Mouse (Mus musculus): ENCODE results near the gene Atp13a2. TPM values are rescaled to one million over a fixed set of nuclear protein-coding genes. Genes with fewer than 3 reads are reported as not detected.

The Atp13a2 gene
- polyA plus RNA-seq, 1 experiment from 2014 or later = 160 TPM

DNA sequence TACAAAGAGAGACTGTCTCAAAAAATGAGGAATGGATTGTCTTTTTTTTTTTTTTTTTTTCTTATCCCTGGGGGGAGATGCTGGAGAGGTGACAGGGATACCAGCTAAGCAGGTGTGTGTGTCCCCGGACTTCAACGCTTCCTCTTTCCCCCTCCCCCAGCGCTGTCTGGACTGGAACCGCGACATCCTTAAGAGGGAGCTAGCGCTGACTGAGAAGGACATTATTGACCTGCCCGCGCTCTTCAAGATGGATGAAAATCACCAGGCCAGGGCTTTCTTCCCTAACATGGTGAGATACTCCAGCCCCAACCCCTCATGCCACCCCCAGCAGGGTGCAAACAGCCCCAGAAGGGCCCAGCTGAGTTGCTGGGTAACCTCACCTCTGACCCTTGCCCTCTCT lies 37.6 kb upstream of the Atp13a2 start:
- H3K9me3 ChIP-seq (ENCODE audit: control insufficient read depth, low read length) = no peaks in the 10 kb centered on the region
- H3K27me3 ChIP-seq (ENCODE audit: control insufficient read depth, insufficient read depth, low read length) = no peaks in the 10 kb centered on the region
- WGBS = 79% methylated on average over 8 of the region's 8 CpGs
- no peaks in the 10 kb centered on the region for H3K4me1 ChIP-seq (ENCODE audit: control insufficient read depth, insufficient read depth, low read length)
- H3K4me2 ChIP-seq (ENCODE audit: low read depth, low read length) = no peak overlapping the region
- H3K27ac ChIP-seq (ENCODE audit: low read depth, low read length) = no peak overlapping the region
- H3K36me3 ChIP-seq (ENCODE audit: control insufficient read depth, insufficient read depth, low read length) = no peaks in the 10 kb centered on the region
- ATAC-seq (ENCODE audit: low read depth) = no peak
- H3K9ac ChIP-seq (replicated peaks; ENCODE audit: low read depth, low read length) = no peak overlapping the region
- H3K4me3 ChIP-seq (ENCODE audit: low read depth, low read length) = no peak overlapping the region

DNA sequence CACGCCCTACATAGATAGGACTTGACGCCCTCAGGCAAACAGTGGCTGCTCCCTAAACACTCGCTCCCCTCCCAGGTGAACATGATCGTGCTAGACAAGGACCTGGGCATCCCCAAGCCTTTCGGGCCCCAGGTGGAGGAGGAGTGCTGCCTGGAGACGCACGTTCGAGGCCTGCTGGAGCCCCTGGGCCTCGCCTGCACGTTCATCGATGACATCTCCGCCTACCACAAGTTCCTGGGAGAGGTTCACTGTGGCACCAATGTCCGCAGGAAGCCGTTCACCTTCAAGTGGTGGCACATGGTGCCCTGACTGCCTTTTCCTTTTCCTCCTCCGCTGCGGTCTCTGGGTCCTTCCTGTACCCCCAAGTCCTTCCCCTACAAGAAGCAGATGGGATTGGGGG lies 37.1 kb upstream of the Atp13a2 start:
- ATAC-seq (ENCODE audit: low read depth) = no peak
- Histone ChIP-seq H3K4me1 (ENCODE audit: control insufficient read depth, insufficient read depth, low read length) (no peaks in the 10 kb centered on the region), H3K4me3 (ENCODE audit: low read depth, low read length) (no peak overlapping the region), H3K9me3 (ENCODE audit: control insufficient read depth, low read length) (no peaks in the 10 kb centered on the region), H3K36me3 (ENCODE audit: control insufficient read depth, insufficient read depth, low read length) (no peaks in the 10 kb centered on the region), H3K27ac (ENCODE audit: low read depth, low read length) (no peak overlapping the region), H3K9ac (replicated peaks; ENCODE audit: low read depth, low read length) (no peak overlapping the region), H3K27me3 (ENCODE audit: control insufficient read depth, insufficient read depth, low read length) (no peaks in the 10 kb centered on the region), H3K4me2 (ENCODE audit: low read depth, low read length) (no peak overlapping the region)
- 94% methylated on average over 16 of the region's 16 CpGs for WGBS

DNA sequence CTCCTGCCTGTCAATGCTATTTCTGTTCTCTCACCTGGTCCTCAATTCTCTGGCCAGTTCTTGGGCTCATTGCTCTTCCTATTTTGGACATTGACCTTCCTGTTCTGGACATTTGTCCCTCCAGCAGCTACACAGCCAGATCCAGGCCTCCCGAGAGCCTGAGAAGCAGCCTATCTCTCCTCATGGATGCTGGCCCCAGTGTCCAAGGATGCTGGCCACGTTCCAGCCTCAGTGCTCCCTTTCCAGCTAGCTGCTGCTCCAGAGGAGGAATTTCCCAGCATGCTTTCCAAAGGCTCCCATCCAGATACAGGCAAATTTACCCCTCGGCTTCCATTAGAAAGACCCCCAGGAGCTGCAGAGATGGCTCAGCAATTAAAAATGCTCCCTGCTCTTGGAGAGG lies 36.1 kb upstream of the Atp13a2 start:
- WGBS = 62% methylated on average over 3 of the region's 3 CpGs
- Histone ChIP-seq H3K36me3 (ENCODE audit: control insufficient read depth, insufficient read depth, low read length) (no peaks in the 10 kb centered on the region), H3K9me3 (ENCODE audit: control insufficient read depth, low read length) (no peaks in the 10 kb centered on the region), H3K27me3 (ENCODE audit: control insufficient read depth, insufficient read depth, low read length) (no peaks in the 10 kb centered on the region), H3K27ac (ENCODE audit: low read depth, low read length) (no peak overlapping the region), H3K9ac (replicated peaks; ENCODE audit: low read depth, low read length) (no peak overlapping the region), H3K4me2 (ENCODE audit: low read depth, low read length) (no peak overlapping the region), H3K4me3 (ENCODE audit: low read depth, low read length) (no peak overlapping the region), H3K4me1 (ENCODE audit: control insufficient read depth, insufficient read depth, low read length) (no peaks in the 10 kb centered on the region)
- no peak for ATAC-seq (ENCODE audit: low read depth)

DNA sequence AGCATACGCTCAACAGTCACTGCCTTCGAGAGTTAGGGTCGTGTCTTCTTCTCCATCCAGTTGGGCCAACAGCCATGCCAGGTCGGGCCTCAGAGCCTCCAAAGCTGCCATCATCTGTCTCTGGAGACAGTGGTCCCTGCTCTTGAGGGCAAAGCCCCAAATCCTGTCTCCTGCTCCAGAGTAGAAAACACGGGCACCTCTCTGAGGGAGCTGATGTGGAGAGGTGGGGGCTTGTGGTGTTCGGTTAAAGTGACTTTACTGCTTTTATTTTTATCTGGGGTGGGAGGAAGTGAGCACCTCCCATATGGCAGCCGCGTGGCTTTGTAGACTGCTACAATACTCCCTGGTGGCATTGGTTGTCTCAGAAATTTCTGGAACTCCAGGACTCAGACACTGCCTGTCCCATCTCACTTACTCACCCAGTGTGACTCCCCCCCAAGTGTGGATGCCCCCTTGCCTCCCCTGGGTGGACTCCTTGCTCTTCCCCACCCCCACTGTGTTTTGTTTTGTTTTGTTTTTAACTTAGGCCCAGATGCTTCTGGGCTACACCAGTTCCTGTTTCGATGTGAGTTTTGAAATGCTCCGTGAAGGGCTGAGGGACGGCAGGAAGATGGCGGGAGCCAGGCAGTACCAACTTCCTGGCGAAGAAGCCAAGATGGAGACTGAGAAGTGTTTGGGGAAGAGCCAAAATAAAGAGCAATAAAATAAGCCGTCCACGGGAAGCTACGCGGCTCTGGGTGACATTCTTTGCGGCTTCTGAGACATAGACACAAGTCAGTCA lies 34.6 kb upstream of the Atp13a2 start:
- Histone ChIP-seq H3K4me3 (ENCODE audit: low read depth, low read length) (no peak overlapping the region), H3K27me3 (ENCODE audit: control insufficient read depth, insufficient read depth, low read length) (no peaks in the 10 kb centered on the region), H3K9me3 (ENCODE audit: control insufficient read depth, low read length) (no peaks in the 10 kb centered on the region), H3K36me3 (ENCODE audit: control insufficient read depth, insufficient read depth, low read length) (no peaks in the 10 kb centered on the region), H3K9ac (replicated peaks; ENCODE audit: low read depth, low read length) (no peak overlapping the region), H3K27ac (ENCODE audit: low read depth, low read length) (no peak overlapping the region), H3K4me2 (ENCODE audit: low read depth, low read length) (no peak overlapping the region), H3K4me1 (ENCODE audit: control insufficient read depth, insufficient read depth, low read length) (no peaks in the 10 kb centered on the region)
- no peak for ATAC-seq (ENCODE audit: low read depth)
- 84% methylated on average over 18 of the region's 18 CpGs for WGBS

DNA sequence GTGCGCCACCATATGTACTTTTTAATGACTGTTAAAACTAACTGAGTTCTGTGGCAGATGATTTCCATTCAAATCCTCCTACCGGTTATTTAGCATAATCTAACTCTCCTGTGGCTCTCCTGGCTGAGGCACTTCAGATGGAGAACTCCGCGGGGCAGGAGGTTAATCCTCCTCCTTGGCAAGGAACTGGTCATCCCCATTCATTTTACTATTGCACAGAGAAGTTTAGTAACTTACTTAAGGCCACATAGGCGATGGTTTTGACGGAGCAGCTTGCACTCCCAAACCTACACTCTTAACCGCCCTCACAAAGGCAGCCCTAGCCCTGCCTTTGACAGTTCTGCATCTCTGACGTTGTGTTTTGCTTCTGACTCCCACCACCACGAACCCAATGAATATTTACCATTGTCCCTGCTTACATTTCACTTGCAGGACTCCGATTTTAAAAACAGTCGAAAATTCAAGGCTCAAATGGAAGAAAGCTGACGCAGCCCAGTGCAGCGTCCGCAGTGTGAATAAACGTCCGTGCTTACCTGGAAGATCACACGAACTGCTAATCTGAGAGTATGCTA lies 29.5 kb upstream of the Atp13a2 start:
- peak overlapping the region; percentile 82 for H3K4me2 ChIP-seq (ENCODE audit: low read depth, low read length)
- no peaks in the 10 kb centered on the region for H3K27me3 ChIP-seq (ENCODE audit: control insufficient read depth, insufficient read depth, low read length)
- peak overlapping the region; percentile 38 for H3K4me3 ChIP-seq (ENCODE audit: low read depth, low read length)
- no peak overlapping the region; the same call in 1 of the 2 replicates for H3K27ac ChIP-seq (ENCODE audit: low read depth, low read length)
- ATAC-seq (ENCODE audit: low read depth) = no peak
- H3K9ac ChIP-seq (replicated peaks; ENCODE audit: low read depth, low read length) = peak overlapping the region; percentile 42
- peaks cover 3% of the 10 kb centered on the region for H3K4me1 ChIP-seq (ENCODE audit: control insufficient read depth, insufficient read depth, low read length)
- H3K9me3 ChIP-seq (ENCODE audit: control insufficient read depth, low read length) = no peaks in the 10 kb centered on the region
- WGBS = 9% methylated on average over 17 of the region's 17 CpGs
- no peaks in the 10 kb centered on the region for H3K36me3 ChIP-seq (ENCODE audit: control insufficient read depth, insufficient read depth, low read length)

DNA sequence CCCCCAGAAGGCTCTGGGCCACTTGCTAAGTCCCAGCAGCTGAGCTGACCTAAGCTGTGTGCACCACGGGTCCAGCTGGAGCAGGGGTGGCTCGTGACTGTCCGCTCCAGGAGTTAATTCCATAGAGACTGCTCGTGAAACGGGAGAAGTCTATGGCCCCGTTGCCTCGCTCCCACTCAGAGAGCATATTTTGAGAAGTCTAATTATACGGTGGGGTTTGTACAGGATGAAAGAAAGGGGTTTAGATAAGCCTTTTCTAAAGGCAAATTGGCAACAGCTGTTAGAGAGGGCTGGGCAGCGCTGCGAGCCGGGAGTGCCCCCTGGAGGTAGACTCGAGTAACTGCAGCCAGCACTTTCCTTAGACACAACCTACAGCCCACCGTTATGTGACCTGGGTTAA lies 28.9 kb upstream of the Atp13a2 start:
- Histone ChIP-seq H3K9me3 (ENCODE audit: control insufficient read depth, low read length) (no peaks in the 10 kb centered on the region), H3K4me3 (ENCODE audit: low read depth, low read length) (peak overlapping the region; percentile 38), H3K27me3 (ENCODE audit: control insufficient read depth, insufficient read depth, low read length) (no peaks in the 10 kb centered on the region), H3K4me1 (ENCODE audit: control insufficient read depth, insufficient read depth, low read length) (peaks cover 7% of the 10 kb centered on the region), H3K36me3 (ENCODE audit: control insufficient read depth, insufficient read depth, low read length) (no peaks in the 10 kb centered on the region), H3K9ac (replicated peaks; ENCODE audit: low read depth, low read length) (peak overlapping the region; percentile 42), H3K27ac (ENCODE audit: low read depth, low read length) (no peak overlapping the region; the same call in 1 of the 2 replicates), H3K4me2 (ENCODE audit: low read depth, low read length) (peak overlapping the region; percentile 82)
- 1% methylated on average over 13 of the region's 13 CpGs for WGBS
- no peak for ATAC-seq (ENCODE audit: low read depth)

DNA sequence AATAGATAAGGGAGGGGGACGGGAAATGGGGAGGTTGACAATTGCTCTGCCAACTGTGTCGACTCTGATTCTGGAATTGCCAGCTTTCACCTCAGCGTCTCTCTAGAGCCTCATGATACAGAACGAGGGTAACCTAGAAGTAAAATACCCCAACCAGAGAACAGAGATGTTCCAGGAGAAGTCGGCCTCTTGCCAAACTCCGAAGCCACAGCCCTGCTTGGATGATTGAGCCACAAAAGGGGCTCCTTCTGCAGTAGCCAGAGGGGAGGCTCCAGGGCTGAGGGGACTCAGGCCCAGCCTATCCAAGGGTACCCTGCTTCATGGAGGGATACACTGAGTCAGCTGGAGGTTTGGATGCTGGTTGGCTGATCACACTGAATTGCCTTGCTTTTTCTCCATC lies 28.4 kb upstream of the Atp13a2 start:
- WGBS = 69% methylated on average over 6 of the region's 6 CpGs
- Histone ChIP-seq H3K27ac (ENCODE audit: low read depth, low read length) (no peak overlapping the region), H3K4me3 (ENCODE audit: low read depth, low read length) (no peak overlapping the region), H3K4me2 (ENCODE audit: low read depth, low read length) (no peak overlapping the region), H3K9me3 (ENCODE audit: control insufficient read depth, low read length) (no peaks in the 10 kb centered on the region), H3K36me3 (ENCODE audit: control insufficient read depth, insufficient read depth, low read length) (no peaks in the 10 kb centered on the region), H3K4me1 (ENCODE audit: control insufficient read depth, insufficient read depth, low read length) (peaks cover 11% of the 10 kb centered on the region), H3K9ac (replicated peaks; ENCODE audit: low read depth, low read length) (no peak overlapping the region), H3K27me3 (ENCODE audit: control insufficient read depth, insufficient read depth, low read length) (no peaks in the 10 kb centered on the region)
- no peak for ATAC-seq (ENCODE audit: low read depth)

DNA sequence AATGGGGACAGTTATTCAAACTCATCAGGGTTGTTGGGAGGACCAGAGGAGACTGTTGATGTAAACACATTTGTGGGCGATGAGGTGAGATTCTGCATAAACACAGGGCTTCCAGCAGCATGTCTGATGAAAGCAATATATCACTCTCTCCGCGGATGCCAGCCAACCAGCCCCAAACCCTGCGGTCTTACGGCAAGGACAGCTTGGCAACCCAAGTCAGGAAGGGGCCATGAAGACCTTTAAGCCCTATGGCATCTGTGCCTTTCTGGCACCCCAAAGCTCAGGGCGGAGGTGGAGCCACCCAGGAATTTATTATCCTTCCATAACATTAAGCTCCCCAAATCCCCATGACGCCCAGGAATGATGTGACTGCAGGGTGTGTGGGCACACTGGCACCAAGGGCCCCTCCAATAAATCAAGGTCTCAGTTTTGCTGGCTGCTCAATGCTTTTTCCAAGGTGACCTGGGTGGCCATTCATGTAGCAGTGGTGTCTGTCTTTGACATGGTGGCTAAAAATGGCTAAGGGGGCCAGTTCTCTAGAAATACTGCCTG lies 27.5 kb upstream of the Atp13a2 start:
- ATAC-seq (ENCODE audit: low read depth) = no peak
- WGBS = 88% methylated on average over 7 of the region's 7 CpGs

DNA sequence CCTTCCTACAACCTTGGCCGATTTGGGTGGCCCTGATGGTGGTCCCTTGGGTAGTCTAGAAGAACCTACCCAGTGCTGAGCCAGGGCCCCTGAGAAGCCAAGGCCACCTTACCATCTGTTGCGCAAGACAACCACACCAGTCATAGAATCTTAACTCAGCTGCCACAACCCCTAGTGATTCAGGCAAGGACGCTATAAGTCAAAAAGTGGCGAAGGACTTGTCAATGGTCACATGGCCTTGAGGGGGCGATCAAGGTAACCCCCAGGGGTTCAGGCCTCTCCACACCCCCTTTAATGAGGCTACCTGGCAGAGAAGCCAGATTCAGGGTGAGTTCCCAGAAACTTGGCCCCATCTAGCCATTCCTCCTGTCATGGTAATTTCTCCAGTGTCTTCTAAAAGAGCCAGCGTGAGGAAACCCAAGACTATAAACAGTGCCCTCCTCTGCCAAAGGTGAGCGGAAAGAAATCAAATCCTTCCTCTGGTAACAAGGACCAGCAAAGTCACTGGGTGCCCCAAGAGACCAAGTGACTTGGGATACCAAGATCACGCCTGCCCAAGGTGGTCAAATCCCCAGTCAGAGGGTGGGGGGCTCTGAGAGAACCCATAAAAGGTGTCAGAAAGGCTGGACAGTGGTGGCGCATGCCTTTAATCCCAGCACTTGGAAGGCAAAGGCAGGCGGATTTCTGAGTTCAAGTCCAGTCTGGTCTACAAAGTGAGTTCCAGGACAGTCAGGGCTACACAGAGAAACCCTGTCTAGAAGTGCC lies 26.8 kb upstream of the Atp13a2 start:
- Histone ChIP-seq H3K4me2 (ENCODE audit: low read depth, low read length) (no peak overlapping the region), H3K36me3 (ENCODE audit: control insufficient read depth, insufficient read depth, low read length) (no peaks in the 10 kb centered on the region), H3K4me3 (ENCODE audit: low read depth, low read length) (no peak overlapping the region; the same call in 1 of the 2 replicates), H3K27ac (ENCODE audit: low read depth, low read length) (no peak overlapping the region), H3K9me3 (ENCODE audit: control insufficient read depth, low read length) (no peaks in the 10 kb centered on the region), H3K9ac (replicated peaks; ENCODE audit: low read depth, low read length) (no peak overlapping the region), H3K4me1 (ENCODE audit: control insufficient read depth, insufficient read depth, low read length) (peaks cover 11% of the 10 kb centered on the region), H3K27me3 (ENCODE audit: control insufficient read depth, insufficient read depth, low read length) (no peaks in the 10 kb centered on the region)
- 82% methylated on average over 10 of the region's 10 CpGs for WGBS
- ATAC-seq (ENCODE audit: low read depth) = no peak

More for the DNA sequence above, 27.5 kb upstream of the Atp13a2 start:
- H3K4me1 ChIP-seq (ENCODE audit: control insufficient read depth, insufficient read depth, low read length) = peaks cover 11% of the 10 kb centered on the region
- H3K27ac ChIP-seq (ENCODE audit: low read depth, low read length) = no peak overlapping the region
- no peak overlapping the region for H3K4me3 ChIP-seq (ENCODE audit: low read depth, low read length)
- no peaks in the 10 kb centered on the region for H3K36me3 ChIP-seq (ENCODE audit: control insufficient read depth, insufficient read depth, low read length)
- no peak overlapping the region for H3K9ac ChIP-seq (replicated peaks; ENCODE audit: low read depth, low read length)
- H3K27me3 ChIP-seq (ENCODE audit: control insufficient read depth, insufficient read depth, low read length) = no peaks in the 10 kb centered on the region
- H3K9me3 ChIP-seq (ENCODE audit: control insufficient read depth, low read length) = no peaks in the 10 kb centered on the region
- H3K4me2 ChIP-seq (ENCODE audit: low read depth, low read length) = no peak overlapping the region
